Mouse (Mus musculus): ENCODE measurements around the gene Krtap22-2. TPM values are rescaled to one million over a fixed set of nuclear protein-coding genes. Genes with fewer than 3 reads are reported as not detected.
"Not testable (repeated sequence)": the region's sequence is repeated elsewhere in the genome, so short reads cannot be mapped to it uniquely, and the experiment has no call there.

Krtap22-2 gene
- not detected in 2 replicates for polyA plus RNA-seq (2014; fragmentation: Nextera tagmentation; extraction: Ambion mirVana)

DNA sequence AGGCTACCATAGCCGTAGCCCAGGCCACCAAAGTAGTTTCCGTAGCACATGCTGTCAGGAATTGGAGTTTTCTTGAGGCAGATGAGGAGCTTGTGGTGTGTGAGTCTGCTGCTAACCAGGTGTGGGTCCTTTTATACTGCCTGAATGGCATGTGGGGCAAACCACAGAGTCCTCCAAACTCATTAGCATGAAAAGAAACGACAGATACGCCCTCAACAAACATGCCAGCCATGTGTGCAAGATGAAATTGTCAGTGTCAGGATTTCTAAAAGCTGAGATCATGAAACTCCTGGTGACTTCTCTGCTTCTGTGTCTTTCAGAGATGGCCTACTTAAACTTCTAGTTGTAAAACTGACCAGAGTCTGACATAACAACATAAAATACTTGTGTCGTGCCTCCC is at the start of gene Krtap22-2:
Gene Krtap22-2, minus strand, starts transcription at position 101 of the 400 bp plus-strand sequence.
- no peak within 1 kb of the TSS for H3K4me3 ChIP-seq (ENCODE audit: low read depth, low read length)
- no peak within 1 kb of the TSS for H3K27ac ChIP-seq (ENCODE audit: low read depth)
- DNase-seq (ENCODE audit: low spot score) (no peak), ATAC-seq (replicated peaks; ENCODE audit: low FRiP score, low TSS enrichment, low read depth) (no peak)
- no peaks in the 10 kb centered on the region for H3K27me3 ChIP-seq (replicated peaks; ENCODE audit: control insufficient read depth, insufficient read depth, low read length)
- H3K9me3 ChIP-seq (ENCODE audit: control insufficient read depth, low read length), result no peaks in the 10 kb centered on the region
- H3K4me2 ChIP-seq (ENCODE audit: low read length), result no peak within 1 kb of the TSS
- no peaks in the 10 kb centered on the region for H3K4me1 ChIP-seq (replicated peaks; ENCODE audit: control insufficient read depth, insufficient read depth, low read length)
- no peaks in the 10 kb centered on the region for H3K36me3 ChIP-seq (ENCODE audit: control insufficient read depth, insufficient read depth, low read length)
- H3K9ac ChIP-seq (ENCODE audit: low read length), result no peak within 1 kb of the TSS
- 88% methylated on average over 5 of the region's 5 CpGs for WGBS

DNA sequence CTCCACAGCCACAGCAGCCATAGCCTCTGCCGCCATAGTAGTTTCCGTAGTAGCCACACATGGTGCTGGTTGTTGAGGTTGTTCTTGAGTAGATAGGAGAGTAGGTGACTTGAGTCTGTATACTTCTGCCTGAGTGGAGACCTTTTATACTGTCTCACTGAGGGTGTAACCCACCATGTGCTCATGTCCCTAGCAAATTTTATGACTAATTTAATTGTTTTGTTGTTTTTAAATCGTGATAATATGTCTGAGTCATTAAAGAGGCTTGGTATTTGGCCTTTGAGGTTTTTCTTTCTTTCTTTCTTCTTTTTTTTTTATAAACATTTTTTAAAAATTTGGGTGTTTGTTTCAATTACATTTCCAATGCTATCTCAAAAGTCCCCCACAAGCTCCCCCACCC is 37.2 kb upstream of the Krtap22-2 start, which contains the start of gene Krtap6-5:
Gene Krtap6-5, minus strand, starts transcription at position 101 of the 400 bp plus-strand sequence.
- Histone ChIP-seq H3K9me3 (ENCODE audit: control insufficient read depth, low read length) (no peaks in the 10 kb centered on the region), H3K27me3 (replicated peaks; ENCODE audit: control insufficient read depth, insufficient read depth, low read length) (no peaks in the 10 kb centered on the region), H3K4me1 (replicated peaks; ENCODE audit: control insufficient read depth, insufficient read depth, low read length) (no peaks in the 10 kb centered on the region), H3K4me2 (ENCODE audit: low read length) (no peak within 1 kb of the TSS), H3K27ac (ENCODE audit: low read depth) (no peak within 1 kb of the TSS), H3K36me3 (ENCODE audit: control insufficient read depth, insufficient read depth, low read length) (no peaks in the 10 kb centered on the region), H3K9ac (ENCODE audit: low read length) (no peak within 1 kb of the TSS), H3K4me3 (ENCODE audit: low read depth, low read length) (no peak within 1 kb of the TSS)
- DNase-seq (ENCODE audit: low spot score), result no peak
- WGBS, result 87% methylated on average over 3 of the region's 3 CpGs
- ATAC-seq (replicated peaks; ENCODE audit: low FRiP score, low TSS enrichment, low read depth), result no peak

DNA sequence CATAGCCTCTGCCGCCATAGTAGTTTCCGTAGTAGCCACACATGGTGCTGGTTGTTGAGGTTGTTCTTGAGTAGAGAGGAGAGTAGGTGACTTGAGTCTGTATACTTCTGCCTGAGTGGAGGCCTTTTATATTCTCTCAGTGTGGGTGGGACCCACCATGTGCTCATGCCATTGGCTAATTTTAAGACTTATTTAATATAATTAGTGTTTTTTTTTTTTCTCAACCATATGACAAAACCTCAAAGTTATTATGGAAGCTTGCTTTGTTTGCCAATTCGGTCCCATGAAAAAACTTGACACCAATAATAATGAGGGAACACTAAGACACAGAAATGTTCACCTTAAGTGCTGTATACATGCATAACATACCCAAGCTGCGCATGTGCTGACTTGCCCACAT is 30.8 kb upstream of the Krtap22-2 start, which contains the start of gene Gm10228:
Gene Gm10228, minus strand, starts transcription at position 101 of the 400 bp plus-strand sequence.
- 87% methylated on average over 2 of the region's 4 CpGs for WGBS
- H3K9me3 ChIP-seq (ENCODE audit: control insufficient read depth, low read length); H3K36me3 ChIP-seq (ENCODE audit: control insufficient read depth, insufficient read depth, low read length); ATAC-seq (replicated peaks; ENCODE audit: low FRiP score, low TSS enrichment, low read depth); H3K4me2 ChIP-seq (ENCODE audit: low read length); H3K27ac ChIP-seq (ENCODE audit: low read depth); H3K4me1 ChIP-seq (replicated peaks; ENCODE audit: control insufficient read depth, insufficient read depth, low read length); H3K4me3 ChIP-seq (ENCODE audit: low read depth, low read length); DNase-seq (ENCODE audit: low spot score); H3K27me3 ChIP-seq (replicated peaks; ENCODE audit: control insufficient read depth, insufficient read depth, low read length); H3K9ac ChIP-seq (ENCODE audit: low read length): not testable (repeated sequence)

DNA sequence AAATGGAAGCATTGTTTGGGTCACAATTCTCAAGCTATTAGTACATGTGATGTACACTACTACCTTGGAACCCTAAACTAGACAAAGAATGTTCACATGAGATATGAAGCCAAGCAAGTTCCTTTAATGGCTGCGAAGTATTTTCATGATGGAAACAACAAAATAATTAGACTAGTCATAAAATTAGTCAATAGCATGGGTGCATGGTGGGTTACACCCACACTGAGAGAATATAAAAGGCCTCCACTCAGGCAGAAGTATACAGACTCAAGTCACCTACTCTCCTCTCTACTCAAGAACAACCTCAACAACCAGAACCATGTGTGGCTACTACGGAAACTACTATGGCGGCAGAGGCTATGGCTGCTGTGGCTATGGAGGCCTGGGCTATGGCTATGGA is 20.8 kb upstream of the Krtap22-2 start, which contains the start of gene Krtap6-1:
Gene Krtap6-1, plus strand, starts transcription at position 301 of the 400 bp plus-strand sequence.
- H3K27me3 ChIP-seq (replicated peaks; ENCODE audit: control insufficient read depth, insufficient read depth, low read length); DNase-seq (ENCODE audit: low spot score); H3K4me2 ChIP-seq (ENCODE audit: low read length); H3K9me3 ChIP-seq (ENCODE audit: control insufficient read depth, low read length); H3K27ac ChIP-seq (ENCODE audit: low read depth); H3K36me3 ChIP-seq (ENCODE audit: control insufficient read depth, insufficient read depth, low read length); H3K4me1 ChIP-seq (replicated peaks; ENCODE audit: control insufficient read depth, insufficient read depth, low read length); ATAC-seq (replicated peaks; ENCODE audit: low FRiP score, low TSS enrichment, low read depth); H3K9ac ChIP-seq (ENCODE audit: low read length); H3K4me3 ChIP-seq (ENCODE audit: low read depth, low read length): not testable (repeated sequence)
- WGBS, result 88% methylated on average over 3 of the region's 3 CpGs

DNA sequence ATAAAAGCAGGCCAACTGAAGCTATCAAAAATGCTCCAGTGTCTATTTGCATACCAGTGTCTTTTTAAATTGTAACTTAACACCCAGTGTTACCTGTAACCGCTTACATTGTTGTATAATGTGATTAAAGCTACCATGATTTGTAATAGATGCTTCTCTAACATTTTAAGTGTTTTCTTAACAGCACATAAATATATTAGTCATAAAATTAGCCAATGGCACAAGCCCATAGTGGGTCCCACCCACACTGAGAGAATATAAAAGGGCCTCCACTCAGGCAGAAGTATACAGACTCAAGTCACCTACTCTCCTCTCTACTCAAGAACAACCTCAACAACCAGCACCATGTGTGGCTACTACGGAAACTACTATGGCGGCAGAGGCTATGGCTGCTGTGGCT is 4.4 kb upstream of the Krtap22-2 start, which contains the start of gene Gm10229:
Gene Gm10229, plus strand, starts transcription at position 301 of the 400 bp plus-strand sequence.
- H3K9me3 ChIP-seq (ENCODE audit: control insufficient read depth, low read length); H3K36me3 ChIP-seq (ENCODE audit: control insufficient read depth, insufficient read depth, low read length); H3K27ac ChIP-seq (ENCODE audit: low read depth); H3K27me3 ChIP-seq (replicated peaks; ENCODE audit: control insufficient read depth, insufficient read depth, low read length); H3K4me1 ChIP-seq (replicated peaks; ENCODE audit: control insufficient read depth, insufficient read depth, low read length); ATAC-seq (replicated peaks; ENCODE audit: low FRiP score, low TSS enrichment, low read depth); H3K4me2 ChIP-seq (ENCODE audit: low read length); H3K9ac ChIP-seq (ENCODE audit: low read length); H3K4me3 ChIP-seq (ENCODE audit: low read depth, low read length); DNase-seq (ENCODE audit: low spot score): not testable (repeated sequence)
- WGBS, result 94% methylated on average over 1 of the region's 3 CpGs

DNA sequence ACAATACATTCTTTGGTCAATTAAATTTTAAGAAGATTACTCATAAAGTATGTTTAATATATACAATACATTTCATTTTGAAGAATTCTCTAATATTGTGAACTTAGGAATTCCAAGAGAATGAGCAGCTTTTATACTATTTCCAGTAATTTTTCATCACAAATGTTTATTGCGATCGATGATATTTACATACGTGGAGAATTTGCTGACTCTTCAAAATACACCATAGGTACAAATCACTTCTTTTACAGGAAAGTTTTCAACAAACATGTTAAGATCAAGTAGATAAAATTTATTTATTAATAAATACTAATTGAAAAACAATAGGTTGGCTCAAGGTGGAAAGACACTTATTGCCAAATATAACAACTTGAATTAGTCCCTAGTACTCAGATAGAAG is 3.4 kb upstream of the Krtap22-2 start:
- 96% methylated on average over 3 of the region's 3 CpGs for WGBS
- Histone ChIP-seq H3K4me3 (ENCODE audit: low read depth, low read length) (no peak overlapping the region), H3K27me3 (replicated peaks; ENCODE audit: control insufficient read depth, insufficient read depth, low read length) (no peaks in the 10 kb centered on the region), H3K36me3 (ENCODE audit: control insufficient read depth, insufficient read depth, low read length) (no peaks in the 10 kb centered on the region), H3K9ac (ENCODE audit: low read length) (no peak overlapping the region), H3K9me3 (ENCODE audit: control insufficient read depth, low read length) (no peaks in the 10 kb centered on the region), H3K27ac (ENCODE audit: low read depth) (no peak overlapping the region), H3K4me2 (ENCODE audit: low read length) (no peak overlapping the region), H3K4me1 (replicated peaks; ENCODE audit: control insufficient read depth, insufficient read depth, low read length) (no peaks in the 10 kb centered on the region)
- ATAC-seq (replicated peaks; ENCODE audit: low FRiP score, low TSS enrichment, low read depth) (no peak), DNase-seq (ENCODE audit: low spot score) (no peak)

DNA sequence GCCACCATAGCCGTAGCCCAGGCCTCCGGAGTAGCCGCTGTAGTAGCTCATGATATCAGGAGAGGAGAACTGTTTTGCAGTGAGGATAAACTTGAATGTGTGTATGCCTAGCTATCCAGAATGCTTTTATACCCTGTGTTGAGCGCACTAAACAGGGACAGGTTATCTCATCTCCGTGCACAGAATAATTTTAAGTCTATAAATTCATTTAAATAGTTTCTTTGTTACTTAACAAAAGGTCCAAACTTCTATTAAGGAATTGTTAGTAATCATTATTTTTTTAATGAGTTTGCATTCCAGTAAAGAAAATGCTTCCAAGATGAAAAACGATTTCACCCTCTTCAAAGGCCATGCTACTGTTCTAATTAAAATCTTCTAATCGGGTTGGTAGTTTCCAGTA is 47.8 kb downstream of the Krtap22-2 start, which contains the start of gene Krtap16-3:
Gene Krtap16-3, minus strand, starts transcription at position 101 of the 400 bp plus-strand sequence.
- DNase-seq (ENCODE audit: low spot score), result no peak
- Histone ChIP-seq H3K4me2 (ENCODE audit: low read length) (no peak within 1 kb of the TSS), H3K9me3 (ENCODE audit: control insufficient read depth, low read length) (0 out of 2 replicates have a peak, but pooled peaks cover 4% of the 10 kb centered on the region), H3K27ac (ENCODE audit: low read depth) (no peak within 1 kb of the TSS), H3K4me3 (ENCODE audit: low read depth, low read length) (no peak within 1 kb of the TSS), H3K9ac (ENCODE audit: low read length) (no peak within 1 kb of the TSS), H3K27me3 (replicated peaks; ENCODE audit: control insufficient read depth, insufficient read depth, low read length) (no peaks in the 10 kb centered on the region), H3K4me1 (replicated peaks; ENCODE audit: control insufficient read depth, insufficient read depth, low read length) (no peaks in the 10 kb centered on the region), H3K36me3 (ENCODE audit: control insufficient read depth, insufficient read depth, low read length) (no peaks in the 10 kb centered on the region)
- no peak for ATAC-seq (replicated peaks; ENCODE audit: low FRiP score, low TSS enrichment, low read depth)
- 88% methylated on average over 7 of the region's 7 CpGs for WGBS

Other genes with a start within 250 kb of the Krtap22-2 start
- not detected in 2 replicates for gene 2310057N15Rik, start 236.6 kb downstream of the Krtap22-2 start, polyA plus RNA-seq (2014; fragmentation: Nextera tagmentation; extraction: Ambion mirVana)
- gene Gm5965, start 232.9 kb downstream of the Krtap22-2 start, polyA plus RNA-seq (2014; fragmentation: Nextera tagmentation; extraction: Ambion mirVana), result not detected in 2 replicates
- not detected in 2 replicates for gene Gm20741, start 198.5 kb downstream of the Krtap22-2 start, polyA plus RNA-seq (2014; fragmentation: Nextera tagmentation; extraction: Ambion mirVana)
- not detected in 2 replicates for gene Krtap15, start 190.5 kb downstream of the Krtap22-2 start, polyA plus RNA-seq (2014; fragmentation: Nextera tagmentation; extraction: Ambion mirVana)
- gene Krtap14, start 184.6 kb downstream of the Krtap22-2 start, polyA plus RNA-seq (2014; fragmentation: Nextera tagmentation; extraction: Ambion mirVana), result not detected in 2 replicates
- gene Krtap19-1, start 141.3 kb downstream of the Krtap22-2 start, polyA plus RNA-seq (2014; fragmentation: Nextera tagmentation; extraction: Ambion mirVana), result not detected in 2 replicates
- gene Krtap19-2, start 136.5 kb downstream of the Krtap22-2 start, polyA plus RNA-seq (2014; fragmentation: Nextera tagmentation; extraction: Ambion mirVana), result not detected in 2 replicates
- gene Krtap19-3, start 132.7 kb downstream of the Krtap22-2 start, polyA plus RNA-seq (2014; fragmentation: Nextera tagmentation; extraction: Ambion mirVana), result not detected in 2 replicates
- not detected in 2 replicates for gene Krtap19-4, start 125.7 kb downstream of the Krtap22-2 start, polyA plus RNA-seq (2014; fragmentation: Nextera tagmentation; extraction: Ambion mirVana)
- gene Krtap19-5, start 114.3 kb downstream of the Krtap22-2 start, polyA plus RNA-seq (2014; fragmentation: Nextera tagmentation; extraction: Ambion mirVana), result not detected in 2 replicates
- gene Krtap19-9b, start 78.5 kb downstream of the Krtap22-2 start, polyA plus RNA-seq (2014; fragmentation: Nextera tagmentation; extraction: Ambion mirVana), result not detected in 2 replicates
- not detected in 2 replicates for gene Krtap16-3, start 47.9 kb downstream of the Krtap22-2 start, polyA plus RNA-seq (2014; fragmentation: Nextera tagmentation; extraction: Ambion mirVana)
- not detected in 2 replicates for gene Gm10229, start 4.5 kb upstream of the Krtap22-2 start, polyA plus RNA-seq (2014; fragmentation: Nextera tagmentation; extraction: Ambion mirVana)
- not detected in 2 replicates for gene Krtap6-1, start 20.9 kb upstream of the Krtap22-2 start, polyA plus RNA-seq (2014; fragmentation: Nextera tagmentation; extraction: Ambion mirVana)
- not detected in 2 replicates for gene Gm10228, start 30.7 kb upstream of the Krtap22-2 start, polyA plus RNA-seq (2014; fragmentation: Nextera tagmentation; extraction: Ambion mirVana)
- not detected in 2 replicates for gene Krtap6-5, start 37.1 kb upstream of the Krtap22-2 start, polyA plus RNA-seq (2014; fragmentation: Nextera tagmentation; extraction: Ambion mirVana)
- gene 1110025L11Rik, start 53.2 kb upstream of the Krtap22-2 start, polyA plus RNA-seq (2014; fragmentation: Nextera tagmentation; extraction: Ambion mirVana), result not detected in 2 replicates
- not detected in 2 replicates for gene Krtap6-3, start 73.3 kb upstream of the Krtap22-2 start, polyA plus RNA-seq (2014; fragmentation: Nextera tagmentation; extraction: Ambion mirVana)
- gene Gm6358, start 130.1 kb upstream of the Krtap22-2 start, polyA plus RNA-seq (2014; fragmentation: Nextera tagmentation; extraction: Ambion mirVana), result not detected in 2 replicates
- gene Gm10061, start 140.3 kb upstream of the Krtap22-2 start, polyA plus RNA-seq (2014; fragmentation: Nextera tagmentation; extraction: Ambion mirVana), result not detected in 2 replicates
- gene Gm9789, start 147.2 kb upstream of the Krtap22-2 start, polyA plus RNA-seq (2014; fragmentation: Nextera tagmentation; extraction: Ambion mirVana), result not detected in 2 replicates
- not detected in 2 replicates for gene Gm7735, start 158.7 kb upstream of the Krtap22-2 start, polyA plus RNA-seq (2014; fragmentation: Nextera tagmentation; extraction: Ambion mirVana)
- gene 1110057P08Rik, start 164.0 kb upstream of the Krtap22-2 start, polyA plus RNA-seq (2014; fragmentation: Nextera tagmentation; extraction: Ambion mirVana), result not detected in 2 replicates
- not detected in 2 replicates for gene Krtap20-2, start 195.1 kb upstream of the Krtap22-2 start, polyA plus RNA-seq (2014; fragmentation: Nextera tagmentation; extraction: Ambion mirVana)